Mouse (Mus musculus): ENCODE results near the gene Saxo2. TPM values are rescaled to one million over a fixed set of nuclear protein-coding genes. Genes with fewer than 3 reads are reported as not detected.

Gene Saxo2
- total and polyA plus RNA-seq, 3 experiments, result 0.85 to 2.7 TPM; not detected in 1

GRCm38 (mm10) chr7:82691021-82691738, 42.9 kb upstream of the Saxo2 start:
- Histone ChIP-seq H3K9me3 (replicated peaks; ENCODE audit: insufficient read depth, low read length) (no peaks in the 10 kb centered on the region), H3K27ac (ENCODE audit: control insufficient read depth, low read depth, low read length) (peak overlapping the region; percentile 80), H3K9ac (ENCODE audit: control insufficient read depth, low read depth, low read length, poor library complexity, severe bottlenecking) (peak overlapping the region; percentile 45), H3K4me1 (ENCODE audit: control insufficient read depth in 1 of 2, insufficient read depth in 2 of 2, low read length in 2 of 2) (peaks cover 12% of the 10 kb centered on the region in 2 experiments), H3K79me2 (ENCODE audit: control insufficient read depth, insufficient read depth, low read length, poor library complexity) (no peaks in the 10 kb centered on the region), H3K36me3 (ENCODE audit: control insufficient read depth in 1 of 2, insufficient read depth in 2 of 2, low read length in 2 of 2) (peaks cover 6 to 14% of the 10 kb centered on the region in 2 experiments), H3K27me3 (ENCODE audit: control insufficient read depth in 1 of 2, insufficient read depth in 2 of 2, low read length in 2 of 2) (no peaks in the 10 kb centered on the region), H3K4me3 (ENCODE audit: control insufficient read depth in 1 of 2, insufficient read depth in 1 of 2, low read depth in 2 of 2, low read length in 2 of 2) (no peak overlapping the region)
- peak; percentile 87 for DNase-seq (ENCODE audit: low read depth, low spot score)
- TF ChIP-seq POLR2A (IDR thresholded peaks at IDR 0.05; ENCODE audit: control insufficient read depth in 1 of 2, insufficient read depth in 1 of 2, low read depth in 1 of 2, low read length in 2 of 2, poor library complexity in 1 of 2) (peak in 1 of 2 experiments; percentile 28; a peak in 1 of 4 replicates), ETS1 (IDR thresholded peaks at IDR 0.05; ENCODE audit: low read depth, low read length) (peak; percentile 51; the same call in 1 of the 2 replicates), NRF1 (IDR thresholded peaks at IDR 0.05; ENCODE audit: insufficient read depth, low read depth, low read length, poor library complexity, severe bottlenecking) (no peak), HCFC1 (IDR thresholded peaks at IDR 0.05; ENCODE audit: low read depth, low read length) (no peak), ZKSCAN1 (IDR thresholded peaks at IDR 0.05; ENCODE audit: low read depth, low read length) (no peak), MYB (IDR thresholded peaks at IDR 0.05; ENCODE audit: low read depth, low read length) (no peak), POLR2AphosphoS5 (IDR thresholded peaks at IDR 0.05; ENCODE audit: borderline replicate concordance, low read depth, low read length) (no peak), ELF1 (IDR thresholded peaks at IDR 0.05; ENCODE audit: low read depth, low read length) (no peak), MXI1 (IDR thresholded peaks at IDR 0.05; ENCODE audit: low read depth, low read length) (peak; percentile 76), RAD21 (IDR thresholded peaks at IDR 0.05; ENCODE audit: low read depth, low read length) (no peak), TBP (IDR thresholded peaks at IDR 0.05; ENCODE audit: low read depth, low read length) (no peak), USF2 (IDR thresholded peaks at IDR 0.05; ENCODE audit: borderline replicate concordance in 1 of 2, insufficient read depth in 1 of 2, low read depth in 1 of 2, low read length in 2 of 2) (no peak), MEF2A (IDR thresholded peaks at IDR 0.05; ENCODE audit: extremely low read depth, insufficient replicate concordance, low read depth, low read length, poor library complexity, severe bottlenecking) (no peak), ZMIZ1 (IDR thresholded peaks at IDR 0.05; ENCODE audit: low read depth, low read length) (no peak), JUND (IDR thresholded peaks at IDR 0.05; ENCODE audit: low read depth, low read length) (no peak), E2F4 (IDR thresholded peaks at IDR 0.05; ENCODE audit: borderline replicate concordance, low read depth, low read length) (no peak), ZNF384 (IDR thresholded peaks at IDR 0.05; ENCODE audit: low read depth, low read length) (no peak), TCF12 (IDR thresholded peaks at IDR 0.05; ENCODE audit: low read depth, low read length) (peak; percentile 79), KAT2A (conservative IDR thresholded peaks at IDR 0.05; ENCODE audit: low read depth, low read length) (no peak), BHLHE40 (IDR thresholded peaks at IDR 0.05; ENCODE audit: borderline replicate concordance, low read depth, low read length) (peak; percentile 23; the same call in 1 of the 2 replicates), NELFE (IDR thresholded peaks at IDR 0.05; ENCODE audit: low read depth, low read length) (no peak), GATA1 (IDR thresholded peaks at IDR 0.05; ENCODE audit: low read depth, low read length) (peak; percentile 77), UBTF (IDR thresholded peaks at IDR 0.05; ENCODE audit: borderline replicate concordance, insufficient read depth, low read depth, low read length) (no peak), MYC (IDR thresholded peaks at IDR 0.05; ENCODE audit: low read depth, low read length) (peak; percentile 75), MAFK (IDR thresholded peaks at IDR 0.05; ENCODE audit: borderline replicate concordance, low read depth, low read length) (no peak), GABPA (IDR thresholded peaks at IDR 0.05; ENCODE audit: low read depth, low read length) (no peak), SMC3 (IDR thresholded peaks at IDR 0.05; ENCODE audit: low read depth, low read length) (no peak), USF1 (IDR thresholded peaks at IDR 0.05; ENCODE audit: low read depth, low read length) (0 out of 2 replicates have a peak, but pooled peaks have one; percentile 16), EP300 (IDR thresholded peaks at IDR 0.05; ENCODE audit: low read depth in 1 of 2, low read length in 2 of 2) (peak; percentile 82), CTCF (IDR thresholded peaks at IDR 0.05 in 2 of 3, conservative IDR thresholded peaks at IDR 0.05 in 1 of 3; ENCODE audit: control insufficient read depth in 1 of 3, insufficient read depth in 1 of 3, low read depth in 2 of 3, low read length in 3 of 3, poor library complexity in 1 of 3, severe bottlenecking in 1 of 3) (no peak), CHD1 (IDR thresholded peaks at IDR 0.05; ENCODE audit: low read depth, low read length) (no peak), TAL1 (IDR thresholded peaks at IDR 0.05; ENCODE audit: low read length) (peak; percentile 69), SIN3A (IDR thresholded peaks at IDR 0.05; ENCODE audit: low read length) (peak; percentile 30; the same call in 1 of the 2 replicates), ZC3H11A (IDR thresholded peaks at IDR 0.05; ENCODE audit: low read depth, low read length) (no peak), POLR2AphosphoS2 (IDR thresholded peaks at IDR 0.05; ENCODE audit: low read length) (no peak), MAX (IDR thresholded peaks at IDR 0.05; ENCODE audit: low read length) (peak; percentile 74)

All from MEL (cell line).